Mouse (Mus musculus) limb, embryonic 12.5 days (tissue): ENCODE results near the gene BC037034. TPM values are rescaled to one million over a fixed set of nuclear protein-coding genes. Genes with fewer than 3 reads are reported as not detected.
"Not testable (repeated sequence)": the region's sequence is repeated elsewhere in the genome, so short reads cannot be mapped to it uniquely, and the experiment has no call there.

Experiments
- ATAC-seq: fragments of 200-750 bp; cut with Nextera tagmentation; 2 replicates; pipeline ENCODE4 v1.8.0; 2017; ENCODE audit warnings: low read depth, moderate TSS enrichment; ENCODE audit not compliant: insufficient number of reproducible peaks, insufficient read depth, low FRiP score, low TSS enrichment
- H3K27ac ChIP-seq: fragments of 300-500 bp; sonication (generic); 2 replicates; pipeline ENCODE4 v1.5.1; 2016; ENCODE audit warnings: mild to moderate bottlenecking, moderate library complexity
- H3K27me3 ChIP-seq: fragments of 300-500 bp; sonication (generic); 2 replicates; pipeline ENCODE4 v1.6.1; 2016; ENCODE audit warnings: mild to moderate bottlenecking, moderate library complexity
- H3K36me3 ChIP-seq: fragments of 300-500 bp; sonication (generic); 2 replicates; pipeline ENCODE4 v1.6.1; 2016; ENCODE audit warnings: mild to moderate bottlenecking, moderate library complexity
- H3K4me1 ChIP-seq: fragments of 300-500 bp; sonication (generic); replicated peaks from 2 replicates; pipeline ENCODE4 v1.6.1; 2016
- H3K4me2 ChIP-seq: fragments of 300-500 bp; sonication (generic); 2 replicates; pipeline ENCODE4 v1.6.1; 2016; ENCODE audit warnings: mild to moderate bottlenecking, moderate library complexity
- H3K4me3 ChIP-seq: fragments of 300-500 bp; sonication (generic); replicated peaks from 2 replicates; pipeline ENCODE4 v1.5.1; 2016; ENCODE audit warnings: mild to moderate bottlenecking
- H3K9ac ChIP-seq: fragments of 300-500 bp; sonication (generic); replicated peaks from 2 replicates; pipeline ENCODE4 v1.6.1; 2016; ENCODE audit warnings: mild to moderate bottlenecking, moderate library complexity
- H3K9me3 ChIP-seq: fragments of 300-500 bp; sonication (generic); 2 replicates; pipeline ENCODE4 v1.6.1; 2016; ENCODE audit warnings: mild to moderate bottlenecking, moderate library complexity
- WGBS: fragments of 180-500 bp; shearing (Covaris S2); methylation state at CpG from one replicate; pipeline ENCODE4 v1.1.7; 2016; 5-methylcytosine and 5-hydroxymethylcytosine counted together
- polyA plus RNA-seq: library from polyadenylated mRNA; unstranded; fragments of >200 nt; fragmentation: Nextera tagmentation; extraction: Ambion mirVana; gene quantifications from 2 replicates; pipeline ENCODE4 v1.2.1, GENCODE M21; 2016

BC037034 gene
- polyA plus RNA-seq, 1 experiment from 2014 or later = 9.7 TPM

GRCm38 (mm10) chr5:138241511-138241910, 22.3 kb downstream of the BC037034 start:
- Histone ChIP-seq H3K27me3 (no peaks in the 10 kb centered on the region), H3K36me3 (no peaks in the 10 kb centered on the region), H3K27ac (no peak overlapping the region), H3K4me1 (no peaks in the 10 kb centered on the region), H3K9me3 (no peaks in the 10 kb centered on the region), H3K4me3 (no peak overlapping the region), H3K4me2 (no peak overlapping the region), H3K9ac (no peak overlapping the region)
- no peak for ATAC-seq
- WGBS = 32% methylated on average over 2 of the region's 2 CpGs

GRCm38 (mm10) chr5:138234224-138234623, 29.6 kb downstream of the BC037034 start:
- H3K4me1 ChIP-seq = no peaks in the 10 kb centered on the region
- H3K4me3 ChIP-seq = no peak overlapping the region
- H3K36me3 ChIP-seq = no peaks in the 10 kb centered on the region
- no peak overlapping the region for H3K27ac ChIP-seq
- H3K9me3 ChIP-seq = no peaks in the 10 kb centered on the region
- ATAC-seq = no peak
- H3K9ac ChIP-seq = no peak overlapping the region
- no peak overlapping the region for H3K4me2 ChIP-seq
- no peaks in the 10 kb centered on the region for H3K27me3 ChIP-seq

- Histone ChIP-seq H3K4me1 (no peaks in the 10 kb centered on the region), H3K4me2 (no peak overlapping the region), H3K9ac (no peak overlapping the region), H3K9me3 (no peaks in the 10 kb centered on the region), H3K27ac (no peak overlapping the region), H3K4me3 (no peak overlapping the region), H3K27me3 (no peaks in the 10 kb centered on the region), H3K36me3 (no peaks in the 10 kb centered on the region)
- 81% methylated on average over 2 of the region's 2 CpGs for WGBS
- ATAC-seq = no peak
Measured at GRCm38 (mm10) chr5:138233778-138234177, 30.1 kb downstream of the BC037034 start.

GRCm38 (mm10) chr5:138229511-138229910, 34.3 kb downstream of the BC037034 start:
- Histone ChIP-seq H3K4me2 (no peak overlapping the region), H3K9ac (no peak overlapping the region), H3K27me3 (no peaks in the 10 kb centered on the region), H3K4me3 (no peak overlapping the region), H3K9me3 (no peaks in the 10 kb centered on the region), H3K4me1 (no peaks in the 10 kb centered on the region), H3K36me3 (no peaks in the 10 kb centered on the region), H3K27ac (no peak overlapping the region)
- no peak for ATAC-seq
- 90% methylated on average over 3 of the region's 3 CpGs for WGBS

- no peaks in the 10 kb centered on the region for H3K9me3 ChIP-seq
Measured at GRCm38 (mm10) chr5:138228026-138228425, 35.8 kb downstream of the BC037034 start.

DNA sequence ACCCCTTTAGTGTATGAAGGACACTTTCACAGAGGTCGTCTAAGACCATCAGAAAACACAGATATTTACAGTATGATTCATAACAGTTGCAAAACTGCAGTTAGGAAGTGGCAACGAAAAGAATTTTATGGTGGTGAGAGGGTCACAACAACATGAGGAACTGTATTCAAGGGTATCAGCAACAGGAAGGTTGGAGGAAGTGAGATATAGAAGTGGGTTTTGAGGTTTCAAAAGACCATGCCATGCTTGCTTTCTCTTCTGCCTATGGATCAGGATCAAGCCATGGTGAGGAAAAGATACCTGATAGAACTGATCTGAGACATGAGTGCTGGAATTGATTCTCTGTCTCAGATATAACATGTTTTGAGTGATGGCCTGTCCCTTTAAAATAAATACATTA, 36.5 kb downstream of the BC037034 start:
- ATAC-seq = no peak
- H3K27me3 ChIP-seq = no peaks in the 10 kb centered on the region
- H3K36me3 ChIP-seq = no peaks in the 10 kb centered on the region
- no peaks in the 10 kb centered on the region for H3K9me3 ChIP-seq
- H3K9ac ChIP-seq = no peak overlapping the region
- H3K4me1 ChIP-seq = no peaks in the 10 kb centered on the region
- 80% methylated on average over 2 of the region's 2 CpGs for WGBS
- no peak overlapping the region for H3K27ac ChIP-seq
- H3K4me3 ChIP-seq = no peak overlapping the region
- no peak overlapping the region for H3K4me2 ChIP-seq

More at GRCm38 (mm10) chr5:138228026-138228425, 35.8 kb downstream of the BC037034 start:
- no peaks in the 10 kb centered on the region for H3K4me1 ChIP-seq
- no peak overlapping the region for H3K27ac ChIP-seq
- no peaks in the 10 kb centered on the region for H3K36me3 ChIP-seq
- 55% methylated on average over 3 of the region's 3 CpGs for WGBS
- no peak for ATAC-seq
- no peak overlapping the region for H3K4me3 ChIP-seq
- H3K4me2 ChIP-seq = no peak overlapping the region
- H3K9ac ChIP-seq = no peak overlapping the region
- no peaks in the 10 kb centered on the region for H3K27me3 ChIP-seq

- WGBS = 74% methylated on average over 4 of the region's 4 CpGs
- Histone ChIP-seq H3K4me3 (no peak overlapping the region), H3K9ac (no peak overlapping the region), H3K4me1 (no peaks in the 10 kb centered on the region), H3K4me2 (no peak overlapping the region), H3K9me3 (no peaks in the 10 kb centered on the region), H3K27me3 (no peaks in the 10 kb centered on the region), H3K36me3 (no peaks in the 10 kb centered on the region), H3K27ac (no peak overlapping the region)
- no peak for ATAC-seq
Measured at GRCm38 (mm10) chr5:138226491-138226890, 37.3 kb downstream of the BC037034 start.

- H3K27ac ChIP-seq = no peak within 1 kb of the TSS
- no peak for ATAC-seq
- WGBS = 53% methylated on average over 2 of the region's 2 CpGs
- H3K27me3 ChIP-seq = no peaks in the 10 kb centered on the region
- H3K4me3 ChIP-seq = no peak within 1 kb of the TSS
- H3K36me3 ChIP-seq = no peaks in the 10 kb centered on the region
- H3K4me2 ChIP-seq = no peak within 1 kb of the TSS
- H3K9ac ChIP-seq = no peak within 1 kb of the TSS
- H3K9me3 ChIP-seq = no peaks in the 10 kb centered on the region
- H3K4me1 ChIP-seq = no peaks in the 10 kb centered on the region
Measured at GRCm38 (mm10) chr5:138225700-138226099, 38.1 kb downstream of the BC037034 start, which contains the start of gene Nxpe5. Gene Nxpe5, plus strand, starts transcription at chr5:138225898.

GRCm38 (mm10) chr5:138223287-138223686, 40.5 kb downstream of the BC037034 start:
- Histone ChIP-seq H3K9ac (no peak overlapping the region), H3K36me3 (no peaks in the 10 kb centered on the region), H3K27me3 (no peaks in the 10 kb centered on the region), H3K4me2 (no peak overlapping the region), H3K4me3 (no peak overlapping the region), H3K4me1 (no peaks in the 10 kb centered on the region), H3K9me3 (no peaks in the 10 kb centered on the region), H3K27ac (no peak overlapping the region)
- ATAC-seq = no peak
- 68% methylated on average over 3 of the region's 3 CpGs for WGBS

GRCm38 (mm10) chr5:138222111-138222510, 41.7 kb downstream of the BC037034 start:
- Histone ChIP-seq H3K4me3 (no peak overlapping the region), H3K9me3 (peaks cover 7% of the 10 kb centered on the region; the same call in 1 of the 2 replicates), H3K9ac (no peak overlapping the region), H3K27ac (no peak overlapping the region), H3K4me2 (no peak overlapping the region), H3K36me3 (no peaks in the 10 kb centered on the region), H3K4me1 (no peaks in the 10 kb centered on the region), H3K27me3 (no peaks in the 10 kb centered on the region)
- ATAC-seq = no peak
- 27% methylated on average over 4 of the region's 4 CpGs for WGBS

GRCm38 (mm10) chr5:138219864-138220263, 44.0 kb downstream of the BC037034 start:
- WGBS = 70% methylated on average over 2 of the region's 2 CpGs
- no peaks in the 10 kb centered on the region for H3K27me3 ChIP-seq
- peaks cover 29% of the 10 kb centered on the region for H3K9me3 ChIP-seq

DNA sequence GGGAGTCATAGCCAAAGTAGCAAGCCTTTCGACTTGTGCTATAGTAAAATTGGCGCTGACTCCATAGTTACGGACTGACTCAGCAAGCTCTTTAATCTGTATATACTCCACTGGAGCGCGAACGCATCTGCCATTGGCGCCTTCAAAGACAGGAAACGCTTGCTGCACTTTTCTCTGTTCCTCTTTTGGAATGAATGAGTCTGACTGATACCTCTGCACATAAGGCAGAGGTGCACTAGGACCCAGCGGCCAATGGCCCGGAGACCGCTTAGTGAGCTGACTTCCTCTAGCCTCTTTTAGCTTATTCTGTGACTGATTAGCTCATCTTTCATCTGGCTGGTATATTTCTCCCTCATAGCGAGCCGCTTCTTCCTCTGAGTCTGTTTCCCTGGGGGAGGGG, 47.2 kb downstream of the BC037034 start:
- not testable (repeated sequence) for H3K9ac ChIP-seq, H3K27me3 ChIP-seq, H3K4me2 ChIP-seq, H3K4me1 ChIP-seq, H3K36me3 ChIP-seq, H3K4me3 ChIP-seq, H3K27ac ChIP-seq, ATAC-seq
- peaks cover 33% of the 10 kb centered on the region for H3K9me3 ChIP-seq
- 96% methylated on average over 13 of the region's 13 CpGs for WGBS

More at GRCm38 (mm10) chr5:138219864-138220263, 44.0 kb downstream of the BC037034 start:
- H3K4me3 ChIP-seq = no peak overlapping the region
- no peaks in the 10 kb centered on the region for H3K4me1 ChIP-seq
- no peak overlapping the region for H3K4me2 ChIP-seq
- no peak for ATAC-seq
- no peak overlapping the region for H3K9ac ChIP-seq
- no peak overlapping the region for H3K27ac ChIP-seq
- H3K36me3 ChIP-seq = no peaks in the 10 kb centered on the region
